Mouse (Mus musculus) bone marrow, adult 2 months (tissue): Measurements from ENCODE around the gene Vmn1r167. TPM values are rescaled to one million over a fixed set of nuclear protein-coding genes. Genes with fewer than 3 reads are reported as not detected.
"Not testable (repeated sequence)": the region's sequence is repeated elsewhere in the genome, so short reads cannot be mapped to it uniquely, and the experiment has no call there.

Experiments used
- H3K27ac ChIP-seq: fragments of 200-500 bp; 2 replicates; pipeline ENCODE4 v1.5.1; 2012; ENCODE audit warnings: low read depth, mild to moderate bottlenecking, control low read depth, inconsistent platforms, low read length; ENCODE audit not compliant: control insufficient read depth, poor library complexity, insufficient read depth
- H3K4me1 ChIP-seq: fragments of 200-500 bp; 2 replicates; pipeline ENCODE4 v1.6.1; 2011; ENCODE audit warnings: low read length; ENCODE audit not compliant: control insufficient read depth, insufficient read depth
- H3K4me3 ChIP-seq: fragments of 200-500 bp; replicated peaks from 2 replicates; pipeline ENCODE3; 2011; ENCODE audit warnings: mild to moderate bottlenecking, low read depth, low read length, control low read depth; ENCODE audit not compliant: control insufficient read depth
- WGBS: fragments of 180-500 bp; shearing (Covaris S2); methylation state at CpG from one replicate; pipeline ENCODE4 v1.1.7; 2018; 5-methylcytosine and 5-hydroxymethylcytosine counted together
- polyA plus RNA-seq: library from polyadenylated mRNA; stranded (reverse); fragments of >200 nt; gene quantifications from 2 replicates; pipeline ENCODE4 v1.2.4, GENCODE M21; 2011; ENCODE audit warnings: low replicate concordance; ENCODE audit not compliant: missing spikeins, insufficient read depth, insufficient read length

Gene Vmn1r167
- polyA plus RNA-seq, result not detected in 2 replicates

- WGBS, result 85% methylated on average over 2 of the region's 2 CpGs
- H3K27ac ChIP-seq, H3K4me1 ChIP-seq, H3K4me3 ChIP-seq: not testable (repeated sequence)
Observed at GRCm38 (mm10) chr7:23507106-23507505, at the start of gene Vmn1r167. TSS of gene Vmn1r167 (minus strand) at chr7:23507206.

GRCm38 (mm10) chr7:23539432-23539831, 32.4 kb upstream of the Vmn1r167 start, which contains the start of gene Vmn1r168:
TSS of gene Vmn1r168 (plus strand) at chr7:23539732.
- H3K27ac ChIP-seq, H3K4me1 ChIP-seq, H3K4me3 ChIP-seq: not testable (repeated sequence)
- no CpG with 5 or more reads among the region's 1 CpGs for WGBS

- H3K4me1 ChIP-seq, H3K4me3 ChIP-seq, H3K27ac ChIP-seq: not testable (repeated sequence)
- WGBS, result 62% methylated on average over 2 of the region's 2 CpGs
Observed at GRCm38 (mm10) chr7:23472886-23473285, 34.1 kb downstream of the Vmn1r167 start.

DNA sequence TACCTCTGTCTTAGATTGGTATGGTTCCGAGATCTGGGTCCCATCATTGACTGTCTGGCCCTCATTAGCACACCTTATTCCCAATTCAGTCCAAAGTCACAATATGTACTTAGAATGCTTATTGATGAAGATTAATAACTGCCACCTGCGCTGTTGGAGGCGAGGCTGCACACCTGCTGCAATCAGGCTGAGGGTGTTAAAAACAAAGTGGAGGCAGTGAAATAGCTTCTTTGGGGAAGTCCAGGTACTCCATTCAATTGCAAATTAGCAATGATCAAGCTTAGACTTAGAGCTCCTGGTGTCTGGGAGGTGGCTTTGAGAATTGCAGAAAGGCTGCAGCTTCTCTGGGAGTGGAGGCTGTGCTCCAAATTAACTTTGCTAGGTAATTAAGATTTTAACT, 36.2 kb downstream of the Vmn1r167 start:
- H3K4me3 ChIP-seq, H3K4me1 ChIP-seq, H3K27ac ChIP-seq: not testable (repeated sequence)
- WGBS, result 53% methylated on average over 3 of the region's 3 CpGs

DNA sequence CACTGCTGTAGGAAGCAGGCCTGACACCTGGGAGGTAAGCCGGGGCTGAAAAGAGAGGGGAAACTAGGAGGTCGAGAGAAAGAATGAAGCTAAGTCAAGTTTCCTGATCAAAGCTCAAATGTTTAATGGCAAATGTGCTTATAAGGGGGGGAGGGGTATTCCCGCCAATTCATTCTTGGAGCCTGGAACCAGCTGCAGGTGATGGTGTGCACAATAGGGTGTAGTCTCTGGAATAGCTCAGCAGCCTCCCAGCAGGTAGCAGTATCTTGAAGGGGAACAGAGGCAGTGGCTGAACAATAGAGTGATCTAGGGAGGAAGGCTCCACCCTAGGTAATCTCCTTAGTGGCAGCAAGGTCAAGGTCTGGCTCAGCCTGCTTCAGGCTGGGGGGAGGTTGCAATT, 36.8 kb downstream of the Vmn1r167 start:
- not testable (repeated sequence) for H3K4me1 ChIP-seq, H3K27ac ChIP-seq, H3K4me3 ChIP-seq
- 62% methylated on average over 3 of the region's 3 CpGs for WGBS

Other genes with a start within 250 kb of the Vmn1r167 start
- not detected in 2 replicates for gene Gm6902, start 228.3 kb downstream of the Vmn1r167 start, polyA plus RNA-seq
- gene Nlrp4e, start 206.0 kb downstream of the Vmn1r167 start, polyA plus RNA-seq, result 1.5 TPM in 1 of 2 replicates, not detected in the other
- not detected in 2 replicates for gene Nlrp5, start 121.3 kb downstream of the Vmn1r167 start, polyA plus RNA-seq
- 0.16 TPM in 1 of 2 replicates, not detected in the other for gene Vmn1r168, start 32.5 kb upstream of the Vmn1r167 start, polyA plus RNA-seq
- not detected in 2 replicates for gene Vmn1r169, start 68.3 kb upstream of the Vmn1r167 start, polyA plus RNA-seq
- gene Vmn1r170, start 99.0 kb upstream of the Vmn1r167 start, polyA plus RNA-seq, result not detected in 2 replicates
- gene Vmn1r171, start 123.5 kb upstream of the Vmn1r167 start, polyA plus RNA-seq, result not detected in 2 replicates
- gene Vmn1r172, start 151.1 kb upstream of the Vmn1r167 start, polyA plus RNA-seq, result not detected in 2 replicates
- gene Vmn1r173, start 193.5 kb upstream of the Vmn1r167 start, polyA plus RNA-seq, result not detected in 2 replicates
- not detected in 2 replicates for gene Vmn1r174, start 245.1 kb upstream of the Vmn1r167 start, polyA plus RNA-seq